Mouse (Mus musculus) kidney, postnatal 0 days (tissue): ENCODE measurements at regions not wholly inside any gene's neighbourhood (a gene's known extent, or its start where the extent isn't known, plus 50 kb on each side); places are given as distances from the start of the nearest gene placed in this dataset.

Source experiments
- ATAC-seq: fragments of 200-750 bp; cut with Nextera tagmentation; replicated peaks from 2 replicates; pipeline ENCODE4 v1.8.0; 2017; ENCODE audit warnings: low read depth, moderate number of reproducible peaks, moderate TSS enrichment, moderate library complexity; ENCODE audit not compliant: low FRiP score
- DNase-seq: peaks from one replicate; pipeline ENCODE4 v3.0.0-alpha.2; 2016; ENCODE audit warnings: low spot score
- H3K27ac ChIP-seq: fragments of 300-500 bp; sonication (generic); 2 replicates; pipeline ENCODE4 v1.5.1; 2014; ENCODE audit warnings: mild to moderate bottlenecking
- H3K27me3 ChIP-seq: fragments of 300-500 bp; sonication (generic); 2 replicates; pipeline ENCODE4 v1.6.1; 2014; ENCODE audit warnings: low read length, mixed read lengths; ENCODE audit not compliant: insufficient read depth
- H3K36me3 ChIP-seq: fragments of 300-500 bp; sonication (generic); 2 replicates; pipeline ENCODE4 v1.6.1; 2014; ENCODE audit warnings: low read length, mixed read lengths; ENCODE audit not compliant: insufficient read depth
- H3K4me1 ChIP-seq: fragments of 300-500 bp; sonication (generic); replicated peaks from 2 replicates; pipeline ENCODE4 v1.6.1; 2014; ENCODE audit warnings: antibody characterized with exemption, low read length, mixed read lengths; ENCODE audit not compliant: insufficient read depth
- H3K4me2 ChIP-seq: fragments of 300-500 bp; sonication (generic); 2 replicates; pipeline ENCODE4 v1.6.1; 2014; ENCODE audit warnings: mild to moderate bottlenecking, low read length, moderate library complexity, mixed read lengths
- H3K4me3 ChIP-seq: fragments of 300-500 bp; sonication (generic); replicated peaks from 2 replicates; pipeline ENCODE4 v1.5.1; 2014; ENCODE audit warnings: low read depth, low read length
- H3K9ac ChIP-seq: fragments of 300-500 bp; sonication (generic); 2 replicates; pipeline ENCODE4 v1.6.1; 2014; ENCODE audit warnings: low read depth, low read length
- H3K9me3 ChIP-seq: fragments of 300-500 bp; sonication (generic); replicated peaks from 2 replicates; pipeline ENCODE4 v1.6.1; 2016; ENCODE audit warnings: low read length, inconsistent platforms, mixed read lengths
- CTCF ChIP-seq: IDR thresholded peaks from 2 replicates; pipeline ENCODE4 v1.5.1; 2016; ENCODE audit warnings: antibody characterized with exemption, low read depth, mild to moderate bottlenecking, moderate library complexity
- WGBS: fragments of 180-500 bp; shearing (Covaris S2); extraction: QIAGEN DNeasy Blood & Tissue Kit; methylation state at CpG from one replicate; pipeline ENCODE4 v1.1.7; 2014; 5-methylcytosine and 5-hydroxymethylcytosine counted together

GRCm38 (mm10) chr14:106267679-106268561 is 161.9 kb downstream of the Trim52 start:
- 76% methylated on average over 12 of the region's 12 CpGs for WGBS
- DNase-seq (no peak), ATAC-seq (no peak)
- H3K4me3 ChIP-seq = no peak overlapping the region
- H3K36me3 ChIP-seq = no peaks in the 10 kb centered on the region
- H3K27ac ChIP-seq = no peak overlapping the region
- no peak overlapping the region for H3K9ac ChIP-seq
- no peaks in the 10 kb centered on the region for H3K9me3 ChIP-seq
- no peak overlapping the region for H3K4me2 ChIP-seq
- H3K27me3 ChIP-seq = no peaks in the 10 kb centered on the region
- TF ChIP-seq CTCF = no peak
- H3K4me1 ChIP-seq = no peaks in the 10 kb centered on the region

DNA sequence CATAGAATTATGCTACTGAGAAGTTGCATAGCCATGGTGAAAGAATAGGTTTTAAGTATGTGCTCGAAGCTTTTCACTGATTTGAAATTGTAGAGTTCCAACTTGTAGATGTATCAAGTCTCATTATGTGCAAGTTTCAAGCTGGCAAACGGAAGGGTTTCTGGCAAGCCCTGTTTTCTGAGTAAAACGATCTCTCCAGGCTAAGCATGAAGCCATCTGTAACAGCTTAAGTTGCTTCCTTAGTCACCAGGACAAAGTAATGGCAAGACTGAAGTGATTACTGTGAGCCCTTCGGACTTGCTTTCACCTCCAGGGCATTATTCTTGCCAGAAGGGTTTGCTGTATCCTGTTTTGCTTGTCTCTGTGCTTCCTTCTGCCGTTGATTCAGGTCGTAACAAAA is 163.7 kb downstream of the Trim52 start:
- no peak overlapping the region for H3K27ac ChIP-seq
- DNase-seq = peak; percentile 62
- no peak for ATAC-seq
- WGBS = 24% methylated on average over 6 of the region's 6 CpGs
- H3K27me3 ChIP-seq = no peaks in the 10 kb centered on the region
- no peaks in the 10 kb centered on the region for H3K4me1 ChIP-seq
- TF ChIP-seq CTCF = no peak
- H3K9ac ChIP-seq = no peak overlapping the region
- H3K4me2 ChIP-seq = no peak overlapping the region
- H3K9me3 ChIP-seq = no peaks in the 10 kb centered on the region
- H3K4me3 ChIP-seq = no peak overlapping the region
- H3K36me3 ChIP-seq = no peaks in the 10 kb centered on the region

GRCm38 (mm10) chr14:106313558-106313957 is 207.6 kb downstream of the Trim52 start:
- Histone ChIP-seq H3K27ac (0 out of 2 replicates have a peak overlapping the region, but pooled peaks have one; percentile 1), H3K27me3 (no peaks in the 10 kb centered on the region), H3K4me2 (no peak overlapping the region; the same call in 1 of the 2 replicates), H3K9ac (no peak overlapping the region), H3K4me3 (no peak overlapping the region), H3K9me3 (no peaks in the 10 kb centered on the region), H3K36me3 (no peaks in the 10 kb centered on the region), H3K4me1 (peaks cover 12% of the 10 kb centered on the region; the same call in 1 of the 2 replicates)
- no peak for DNase-seq
- WGBS = 18% methylated on average over 8 of the region's 8 CpGs
- ATAC-seq = no peak
- TF ChIP-seq CTCF = no peak

DNA sequence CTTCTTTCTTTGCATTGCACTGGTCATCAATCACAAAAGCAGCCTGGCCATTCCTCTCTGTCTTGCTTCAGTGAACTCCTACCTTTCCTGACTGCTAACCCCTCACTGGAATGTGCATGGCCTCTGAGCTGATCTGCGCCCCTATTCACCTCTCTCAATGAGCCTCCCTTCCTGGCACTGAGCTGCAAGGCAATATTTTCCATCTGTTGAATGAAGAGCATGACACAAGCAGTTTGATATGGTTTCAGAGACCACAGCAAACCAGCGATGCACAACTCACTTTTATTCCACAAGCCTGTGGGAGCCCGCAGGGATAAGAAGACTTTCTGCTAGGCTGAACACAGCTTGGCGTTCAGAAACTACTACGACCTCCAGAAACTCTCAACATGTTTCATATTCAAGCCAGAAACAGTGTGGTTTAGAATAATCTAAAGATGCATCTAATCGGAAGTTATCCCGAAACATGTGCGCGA is 208.1 kb downstream of the Trim52 start:
- no peaks in the 10 kb centered on the region for H3K9me3 ChIP-seq
- H3K36me3 ChIP-seq = no peaks in the 10 kb centered on the region
- peaks cover 12% of the 10 kb centered on the region; the same call in 1 of the 2 replicates for H3K4me1 ChIP-seq
- H3K4me2 ChIP-seq = peak overlapping the region; percentile 27
- ATAC-seq (0 out of 2 replicates have a peak, but pooled peaks have one; percentile 61), DNase-seq (peak; percentile 72)
- no peak overlapping the region for H3K4me3 ChIP-seq
- 30% methylated on average over 9 of the region's 9 CpGs for WGBS
- H3K27ac ChIP-seq = 0 out of 2 replicates have a peak overlapping the region, but pooled peaks have one; percentile 36
- no peaks in the 10 kb centered on the region for H3K27me3 ChIP-seq
- H3K9ac ChIP-seq = 0 out of 2 replicates have a peak overlapping the region, but pooled peaks have one; percentile 23
- no peak for TF ChIP-seq CTCF

DNA sequence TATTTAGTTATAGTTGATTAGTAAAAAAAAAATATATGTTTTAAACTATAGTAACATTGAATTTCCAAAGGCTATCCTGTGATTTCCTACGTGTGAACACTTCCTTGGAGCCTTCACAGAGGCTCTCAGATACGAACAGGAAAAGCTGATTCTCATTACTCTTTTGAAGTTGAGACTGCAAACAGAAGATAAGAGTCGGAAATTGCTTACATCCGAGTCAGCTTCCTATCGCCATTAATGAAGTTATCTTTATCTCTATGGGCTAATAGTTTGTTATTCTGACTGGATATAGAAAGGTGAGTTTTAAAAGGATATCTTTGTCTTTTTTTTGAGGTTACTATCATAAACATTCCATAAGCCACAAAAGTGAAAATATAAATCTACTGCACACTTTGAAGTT is 212.8 kb downstream of the Trim52 start:
- no peak for ATAC-seq

DNA sequence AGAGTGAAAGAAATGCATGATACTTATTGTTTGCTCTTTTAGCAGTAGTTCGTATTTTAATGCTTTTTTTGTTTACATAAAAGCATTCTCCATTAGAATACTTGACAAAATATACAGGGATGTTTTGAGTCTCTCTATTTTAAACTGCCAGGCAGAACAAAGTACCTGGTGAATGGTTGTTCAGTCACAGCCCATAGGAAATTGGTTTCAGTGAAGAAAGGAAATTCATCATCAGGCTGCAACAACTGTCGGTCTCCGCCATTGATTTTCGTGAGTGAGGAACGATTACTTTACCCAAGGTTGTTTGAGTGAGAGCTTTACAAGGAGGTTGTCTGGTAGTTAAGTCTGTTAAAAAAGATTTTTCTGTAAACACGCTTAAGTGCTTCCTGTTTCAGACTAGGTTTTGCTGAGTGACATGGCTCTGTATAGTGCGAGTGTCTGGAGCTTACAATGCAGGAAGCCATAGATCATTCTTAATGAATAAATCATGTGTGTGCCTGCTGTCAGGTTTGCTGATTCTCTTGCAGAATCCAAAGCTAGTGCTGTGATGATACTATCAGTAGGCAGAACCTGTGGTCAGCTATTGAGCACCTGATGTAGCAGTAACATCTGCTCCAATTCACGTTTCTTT is 221.8 kb downstream of the Trim52 start:
- no peak for TF ChIP-seq CTCF
- no peak overlapping the region for H3K9ac ChIP-seq
- H3K9me3 ChIP-seq = no peaks in the 10 kb centered on the region
- H3K4me3 ChIP-seq = no peak overlapping the region
- WGBS = 37% methylated on average over 8 of the region's 8 CpGs
- no peaks in the 10 kb centered on the region for H3K4me1 ChIP-seq
- H3K4me2 ChIP-seq = no peak overlapping the region
- ATAC-seq (no peak), DNase-seq (peak; percentile 32)
- H3K27me3 ChIP-seq = no peaks in the 10 kb centered on the region
- H3K27ac ChIP-seq = no peak overlapping the region
- no peaks in the 10 kb centered on the region for H3K36me3 ChIP-seq

More for the DNA sequence above, 212.8 kb downstream of the Trim52 start:
- no peak for TF ChIP-seq CTCF
- no peak overlapping the region for H3K4me3 ChIP-seq
- H3K4me2 ChIP-seq = no peak overlapping the region
- no peaks in the 10 kb centered on the region for H3K36me3 ChIP-seq
- 56% methylated on average over 5 of the region's 5 CpGs for WGBS
- no peak overlapping the region for H3K9ac ChIP-seq
- H3K4me1 ChIP-seq = peaks cover 8% of the 10 kb centered on the region; the same call in 1 of the 2 replicates
- H3K27ac ChIP-seq = no peak overlapping the region
- H3K9me3 ChIP-seq = no peaks in the 10 kb centered on the region
- peak; percentile 16 for DNase-seq
- no peaks in the 10 kb centered on the region for H3K27me3 ChIP-seq
